28 mouse cellular contexts compared by ENCODE assay signal in genomic region chr9:68670731-68671130, GRCm38 (mm10).
"Had no signal": no experiment of that assay in that cellular context is flagged by ENCODE, and none has a peak within 500 bp of the region (broad histone marks: within the 10 kb centered on the region; RNA-seq: fewer than 3 reads in every experiment).

No protein-coding gene starts in this region.

- H3K9ac ChIP-seq: embryonic facial prominence, embryonic 12.5 days; embryonic facial prominence, embryonic 13.5 days; embryonic facial prominence, embryonic 15.5 days; forebrain, embryonic 12.5 days; forebrain, embryonic 13.5 days; forebrain, embryonic 15.5 days; forebrain, postnatal 0 days had no signal

- H3K4me2 ChIP-seq: embryonic facial prominence, embryonic 12.5 days; embryonic facial prominence, embryonic 13.5 days; embryonic facial prominence, embryonic 15.5 days; forebrain, embryonic 12.5 days; forebrain, embryonic 13.5 days; forebrain, embryonic 15.5 days had no signal

- DNase-seq: cerebellum, adult 2 months; cerebellum, adult 8-10 months; cerebellum, adult 9-10 months; cerebellum, adult 9-11 months; cerebellum, postnatal 10 days; cerebellum, postnatal 14 days; cerebellum, postnatal 25 days; cerebellum, postnatal 36 days; embryo, embryonic 11 days; forebrain, postnatal 0 days; gastrocnemius, adult 2 months; gastrocnemius, postnatal 10 days; gastrocnemius, postnatal 14 days; gastrocnemius, postnatal 25 days; gastrocnemius, postnatal 36 days; heart, adult 18-20 months; heart, adult 2 months had no signal

- H3K36me3 ChIP-seq: embryonic facial prominence, embryonic 10.5 days; embryonic facial prominence, embryonic 12.5 days; embryonic facial prominence, embryonic 13.5 days; embryonic facial prominence, embryonic 15.5 days; forebrain, embryonic 10.5 days; forebrain, embryonic 12.5 days; forebrain, embryonic 15.5 days had no signal

- H3K27me3 ChIP-seq: embryonic facial prominence, embryonic 12.5 days; embryonic facial prominence, embryonic 13.5 days; embryonic facial prominence, embryonic 15.5 days; forebrain, embryonic 12.5 days; forebrain, embryonic 13.5 days; forebrain, embryonic 15.5 days had no signal

- H3K4me3 ChIP-seq: embryonic facial prominence, embryonic 10.5 days; embryonic facial prominence, embryonic 12.5 days; embryonic facial prominence, embryonic 13.5 days; embryonic facial prominence, embryonic 15.5 days; erythroblast, embryonic 14.5 days; forebrain, embryonic 10.5 days; forebrain, embryonic 12.5 days; forebrain, embryonic 13.5 days; forebrain, embryonic 15.5 days; gastrocnemius, adult 2 months; heart, adult 2 months had no signal

- ATAC-seq: forebrain, embryonic 13.5 days; forebrain, embryonic 14.5 days; forebrain, embryonic 15.5 days; forebrain, embryonic 16.5 days; forebrain, postnatal 0 days had no signal

- H3K4me1 ChIP-seq: embryonic facial prominence, embryonic 12.5 days; embryonic facial prominence, embryonic 13.5 days; embryonic facial prominence, embryonic 15.5 days; forebrain, embryonic 15.5 days had no signal

- H3K9me3 ChIP-seq: embryonic facial prominence, embryonic 10.5 days; embryonic facial prominence, embryonic 12.5 days; embryonic facial prominence, embryonic 13.5 days; embryonic facial prominence, embryonic 15.5 days; forebrain, embryonic 10.5 days; forebrain, embryonic 12.5 days; forebrain, embryonic 13.5 days; forebrain, embryonic 15.5 days had no signal

- H3K27ac ChIP-seq: embryonic facial prominence, embryonic 10.5 days; embryonic facial prominence, embryonic 12.5 days; embryonic facial prominence, embryonic 13.5 days; embryonic facial prominence, embryonic 15.5 days; forebrain, embryonic 10.5 days; forebrain, embryonic 12.5 days; forebrain, embryonic 13.5 days; forebrain, embryonic 15.5 days; gastrocnemius, adult 2 months; heart, adult 2 months had no signal
